Mouse (Mus musculus): ENCODE measurements around the gene Rdh11.
"Not testable (repeated sequence)": the region's sequence is repeated elsewhere in the genome, so short reads cannot be mapped to it uniquely, and the experiment has no call there.

The Rdh11 gene

GRCm38 (mm10) chr12:79192193-79192592 is at the start of gene Rdh11:
Gene Rdh11 (minus strand): TSS chr12:79192293.
- no peak for DNase-seq (ENCODE audit: low read depth, low spot score)

GRCm38 (mm10) chr12:79235485-79236080 is 43.5 kb upstream of the Rdh11 start:
- peak; percentile 30 for DNase-seq (ENCODE audit: low read depth, low spot score)

GRCm38 (mm10) chr12:79217511-79217910 is 25.4 kb upstream of the Rdh11 start:
- DNase-seq (ENCODE audit: low read depth, low spot score), result no peak

GRCm38 (mm10) chr12:79211447-79211846 is 19.4 kb upstream of the Rdh11 start:
- no peak for DNase-seq (ENCODE audit: low read depth, low spot score)

- DNase-seq (ENCODE audit: low read depth, low spot score), result peak; percentile 36
These were observed 16.8 kb upstream of the Rdh11 start, which contains the start of gene Rdh12 for GRCm38 (mm10) chr12:79208703-79209464. Gene Rdh12 (plus strand): TSS chr12:79208914.

GRCm38 (mm10) chr12:79201882-79202281 is 9.8 kb upstream of the Rdh11 start:
- no peak for DNase-seq (ENCODE audit: low read depth, low spot score)

GRCm38 (mm10) chr12:79197105-79197504 is 5.0 kb upstream of the Rdh11 start:
- no peak for DNase-seq (ENCODE audit: low read depth, low spot score)

- peak; percentile 88 for DNase-seq (ENCODE audit: low read depth, low spot score)
These were observed 1.3 kb upstream of the Rdh11 start for GRCm38 (mm10) chr12:79193441-79193840.

- DNase-seq (ENCODE audit: low read depth, low spot score), result peak; percentile 87
These were observed 392 bp downstream of the Rdh11 start for GRCm38 (mm10) chr12:79191701-79192100.

GRCm38 (mm10) chr12:79190931-79191673 is 991 bp downstream of the Rdh11 start:
- DNase-seq (ENCODE audit: low read depth, low spot score), result peak; percentile 74

GRCm38 (mm10) chr12:79185160-79185559 is 6.9 kb downstream of the Rdh11 start:
- DNase-seq (ENCODE audit: low read depth, low spot score), result not testable (repeated sequence)

- no peak for DNase-seq (ENCODE audit: low read depth, low spot score)
These were observed 16.1 kb downstream of the Rdh11 start for GRCm38 (mm10) chr12:79175998-79176397.

GRCm38 (mm10) chr12:79173721-79174120 is 18.4 kb downstream of the Rdh11 start:
- DNase-seq (ENCODE audit: low read depth, low spot score), result no peak

GRCm38 (mm10) chr12:79172019-79172941 is 19.8 kb downstream of the Rdh11 start, which contains the start of gene Vti1b:
Gene Vti1b (minus strand): TSS chr12:79172667.
- peak; percentile 84 for DNase-seq (ENCODE audit: low read depth, low spot score)

- DNase-seq (ENCODE audit: low read depth, low spot score), result peak; percentile 10
These were observed 20.7 kb downstream of the Rdh11 start for GRCm38 (mm10) chr12:79171269-79171995.

- no peak for DNase-seq (ENCODE audit: low read depth, low spot score)
These were observed 21.7 kb downstream of the Rdh11 start for GRCm38 (mm10) chr12:79170421-79170820.

GRCm38 (mm10) chr12:79169173-79169572 is 22.9 kb downstream of the Rdh11 start:
- DNase-seq (ENCODE audit: low read depth, low spot score), result no peak

GRCm38 (mm10) chr12:79162876-79163275 is 29.2 kb downstream of the Rdh11 start:
- no peak for DNase-seq (ENCODE audit: low read depth, low spot score)

- no peak for DNase-seq (ENCODE audit: low read depth, low spot score)
These were observed 42.4 kb downstream of the Rdh11 start for GRCm38 (mm10) chr12:79149653-79150052.

GRCm38 (mm10) chr12:79141384-79141783 is 50.7 kb downstream of the Rdh11 start:
- DNase-seq (ENCODE audit: low read depth, low spot score), result no peak
